Mouse (Mus musculus): Measurements from ENCODE around the gene Tnr.

DNA sequence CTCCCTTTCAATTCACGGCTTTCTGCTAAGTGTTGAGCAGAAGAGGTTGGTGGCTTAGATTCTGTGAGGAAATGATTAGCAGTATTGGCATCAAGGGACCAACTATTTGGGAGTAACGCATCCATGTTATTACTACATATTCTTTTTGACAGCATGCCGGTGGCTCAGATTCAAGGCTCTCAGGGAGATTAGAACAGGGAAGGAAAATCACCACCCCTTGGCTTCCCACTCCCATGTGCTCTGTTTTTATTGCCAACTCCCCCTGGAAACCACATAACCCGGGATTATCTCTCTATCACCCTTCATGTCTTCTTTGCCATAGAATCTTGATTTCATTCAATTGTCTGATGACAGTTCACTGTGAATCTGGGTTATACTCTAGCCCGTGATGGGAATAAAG, 276.8 kb downstream of the Tnr start:
- TF ChIP-seq POLR2A (IDR thresholded peaks at IDR 0.05; ENCODE audit: borderline replicate concordance, low read depth, low read length) (no peak), CTCF (IDR thresholded peaks at IDR 0.05; ENCODE audit: low read depth, low read length) (no peak)

All from bone marrow macrophage, adult 2 months (primary cell).